Mouse (Mus musculus): ENCODE data around the gene Sorbs2.

Sorbs2 gene

DNA sequence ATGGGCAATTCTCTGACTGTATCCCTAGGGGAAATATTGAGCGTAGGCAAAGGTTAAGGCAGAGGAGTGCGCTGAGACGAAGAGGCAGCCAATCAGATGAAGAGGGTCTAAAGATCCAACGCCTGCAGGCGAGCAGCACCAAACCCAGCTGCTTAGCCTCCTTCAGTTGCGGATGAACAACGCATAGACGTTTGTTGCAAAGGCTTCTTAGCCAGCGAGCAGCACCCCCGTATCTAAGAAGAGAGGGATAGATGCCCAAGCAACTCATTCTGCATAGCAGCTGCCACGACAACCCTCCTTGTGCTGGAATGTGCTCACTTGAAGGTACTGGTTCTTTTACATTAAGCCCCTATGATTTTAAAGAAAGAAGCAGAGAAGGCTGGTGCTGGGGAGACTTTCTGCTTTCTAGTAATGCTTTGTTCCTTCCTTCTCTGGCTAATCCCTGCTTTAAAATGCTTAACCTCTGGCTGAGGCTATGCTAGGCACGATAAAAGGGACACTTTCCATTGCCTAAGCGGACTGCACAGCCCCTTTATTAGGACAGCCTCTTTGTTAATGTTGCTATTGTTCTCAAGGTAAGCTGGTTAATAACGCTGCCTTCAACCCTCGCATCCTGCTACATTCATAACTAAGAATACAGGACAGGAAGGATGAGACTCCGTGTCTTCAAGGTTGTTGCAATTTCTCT, at the start of gene Sorbs2:
Sorbs2 (plus strand) TSS at position 155 of the 688 bp plus-strand sequence.
- DNase-seq, result no peak

DNA sequence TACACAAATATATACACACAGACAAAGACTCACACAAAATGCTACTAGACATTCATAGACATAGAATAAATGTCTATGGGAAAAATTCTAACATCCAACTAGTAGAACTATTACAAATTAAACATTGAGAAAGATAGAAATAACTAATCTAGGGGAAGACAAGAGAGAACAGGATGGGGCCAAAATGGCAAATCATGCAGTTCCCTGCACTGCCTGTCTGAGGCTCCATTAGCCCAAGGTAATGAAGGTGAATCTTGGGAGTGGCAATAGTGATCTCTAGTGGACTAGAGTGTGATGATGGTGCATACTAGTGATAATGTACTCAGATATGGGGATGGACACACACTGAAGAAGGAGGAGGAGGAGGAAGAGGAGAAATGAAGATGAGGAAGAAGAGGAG, 49.7 kb upstream of the Sorbs2 start:
- no peak for DNase-seq

DNA sequence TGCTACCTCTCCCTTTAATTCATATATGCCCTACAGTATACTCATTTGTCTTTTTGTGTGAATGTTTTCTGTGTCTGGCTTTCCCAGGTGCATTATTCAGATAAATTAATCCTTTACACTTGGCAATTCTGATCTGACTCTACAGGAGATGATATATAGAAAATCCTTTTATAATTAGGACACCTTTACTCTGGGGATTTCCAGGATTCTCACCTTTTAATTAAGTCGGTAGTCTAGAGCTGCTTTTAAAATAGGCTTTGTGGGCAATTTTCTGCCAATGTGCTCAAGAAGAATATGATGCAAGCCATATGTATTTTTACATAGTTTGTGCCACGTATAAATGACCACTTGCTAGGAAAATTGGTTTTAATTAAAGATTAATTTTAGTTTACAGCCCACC, 38.6 kb upstream of the Sorbs2 start:
- DNase-seq, result no peak

DNA sequence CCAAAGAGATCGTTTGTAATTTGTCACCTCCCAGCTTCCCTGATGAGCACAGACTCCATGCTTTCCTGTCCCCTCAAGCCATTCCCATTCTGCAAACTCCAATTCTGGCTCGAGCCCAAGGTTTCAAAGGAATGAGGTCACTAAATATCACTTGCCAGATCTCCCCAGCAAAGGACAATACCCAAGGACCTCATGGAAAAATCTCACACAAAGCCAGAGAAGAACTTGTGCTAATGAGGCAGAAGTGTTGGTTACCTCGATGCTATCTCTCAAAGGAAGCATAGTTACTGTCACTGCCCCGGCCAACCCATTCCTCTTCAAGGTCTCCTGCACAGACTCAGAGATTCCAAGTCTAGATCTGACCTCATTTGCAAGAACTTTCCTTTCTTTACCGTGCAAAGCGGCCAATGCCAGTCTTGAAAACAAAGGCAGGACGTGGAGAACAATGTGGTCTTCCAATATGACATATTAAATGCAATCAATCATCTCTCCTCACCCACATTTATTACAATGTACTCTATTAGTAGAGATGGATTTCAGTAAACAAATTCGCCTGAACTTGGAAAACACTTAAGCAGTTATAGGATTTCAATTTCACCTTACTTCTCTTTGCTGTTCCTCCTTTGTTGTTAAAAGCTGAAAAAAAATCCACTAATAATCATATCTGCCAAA, 37.9 kb upstream of the Sorbs2 start:
- DNase-seq, result peak; percentile 89

DNA sequence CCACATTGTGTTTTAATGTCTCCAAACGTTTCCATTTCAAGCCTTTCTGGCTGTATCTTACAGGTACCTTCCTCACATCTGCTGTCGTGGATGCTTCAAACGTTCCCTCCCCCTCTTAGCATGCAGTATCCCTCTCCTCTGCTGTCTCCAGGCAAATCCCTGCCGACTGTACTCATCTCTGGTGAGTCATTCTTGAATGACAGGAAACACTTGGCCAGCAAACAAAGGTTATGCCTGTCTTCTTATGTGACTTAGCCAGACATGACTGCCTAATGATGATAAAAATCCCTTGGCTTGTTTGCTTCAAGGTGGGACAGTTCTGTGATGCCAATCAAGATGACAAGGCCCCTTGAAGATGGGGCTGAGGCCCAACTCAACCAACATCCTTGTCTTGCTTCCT, 26.7 kb upstream of the Sorbs2 start:
- DNase-seq, result no peak

DNA sequence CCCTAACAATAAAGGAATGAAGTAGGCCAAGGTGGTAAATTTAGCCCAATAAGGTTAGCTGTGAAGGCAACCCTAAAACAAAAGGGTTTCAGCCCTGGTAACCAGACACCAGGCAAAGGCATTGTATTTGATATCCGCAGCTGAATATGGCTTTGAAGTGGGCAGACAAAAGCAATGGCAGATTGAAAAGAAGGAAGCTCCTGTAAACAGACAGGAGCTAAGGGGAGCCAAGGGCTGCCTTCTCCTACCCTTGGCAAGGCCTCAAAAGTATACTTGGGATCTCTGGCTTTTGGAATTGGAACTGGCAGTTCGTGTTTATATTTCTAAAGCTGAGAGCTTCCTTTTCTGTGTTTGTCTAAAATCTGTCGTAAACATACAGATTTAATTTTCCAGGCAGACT, 21.3 kb upstream of the Sorbs2 start:
- no peak for DNase-seq

DNA sequence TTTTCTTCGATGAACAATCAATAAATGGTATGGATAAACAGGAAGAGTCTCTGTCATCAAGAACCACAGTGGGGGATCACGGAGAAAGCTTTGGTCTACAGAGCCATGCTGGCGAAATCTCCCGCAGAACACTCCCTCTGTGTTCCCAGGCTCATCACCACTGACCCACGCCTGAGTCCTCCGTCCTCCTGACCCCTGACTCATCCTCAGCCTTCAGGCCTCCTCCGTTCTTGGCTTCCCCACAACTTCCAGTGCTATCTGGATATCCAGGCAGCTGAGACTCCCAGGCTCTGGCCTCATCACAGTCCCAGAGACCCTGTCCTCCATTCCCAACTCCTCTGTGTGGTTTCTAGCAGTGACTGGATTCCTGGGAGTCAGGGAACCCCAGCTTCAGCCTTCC, 3.6 kb upstream of the Sorbs2 start:
- no peak for DNase-seq

DNA sequence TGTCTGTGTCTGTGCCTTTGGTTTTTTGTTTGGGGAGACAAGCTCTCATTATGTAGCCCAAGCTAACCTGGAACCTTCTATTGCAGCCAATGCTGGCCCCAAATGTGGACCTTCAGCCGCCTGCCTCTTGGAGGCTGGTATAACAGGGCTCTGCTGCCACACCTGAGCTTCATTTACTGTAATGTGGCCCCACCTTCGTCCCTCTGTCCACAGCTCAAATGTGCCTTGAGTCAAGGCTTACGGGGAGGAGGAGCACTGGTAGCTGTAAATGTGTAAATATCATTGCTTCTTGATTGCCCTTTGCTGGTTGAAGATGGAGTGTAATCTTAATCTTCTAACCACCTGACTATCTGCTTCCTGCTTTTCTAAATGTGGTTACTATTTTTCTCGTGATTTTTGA, 1.2 kb upstream of the Sorbs2 start:
- no peak for DNase-seq

DNA sequence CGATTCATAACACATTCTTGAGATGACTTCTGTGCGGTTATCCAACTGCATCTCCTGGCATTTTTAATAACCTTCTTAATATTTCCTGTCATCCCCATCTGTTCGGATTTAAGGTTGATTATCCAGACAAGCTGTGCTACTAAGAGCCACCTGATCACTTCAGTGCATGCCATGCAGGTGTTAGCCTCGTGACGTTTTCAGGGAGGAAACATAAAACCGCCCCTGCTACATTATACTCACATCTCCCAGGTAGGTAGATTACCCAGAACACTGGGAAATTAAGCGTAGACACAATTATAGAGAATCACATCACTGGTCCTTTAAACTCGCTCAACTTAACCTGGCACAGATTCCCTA, 333 bp upstream of the Sorbs2 start:
- DNase-seq, result no peak

DNA sequence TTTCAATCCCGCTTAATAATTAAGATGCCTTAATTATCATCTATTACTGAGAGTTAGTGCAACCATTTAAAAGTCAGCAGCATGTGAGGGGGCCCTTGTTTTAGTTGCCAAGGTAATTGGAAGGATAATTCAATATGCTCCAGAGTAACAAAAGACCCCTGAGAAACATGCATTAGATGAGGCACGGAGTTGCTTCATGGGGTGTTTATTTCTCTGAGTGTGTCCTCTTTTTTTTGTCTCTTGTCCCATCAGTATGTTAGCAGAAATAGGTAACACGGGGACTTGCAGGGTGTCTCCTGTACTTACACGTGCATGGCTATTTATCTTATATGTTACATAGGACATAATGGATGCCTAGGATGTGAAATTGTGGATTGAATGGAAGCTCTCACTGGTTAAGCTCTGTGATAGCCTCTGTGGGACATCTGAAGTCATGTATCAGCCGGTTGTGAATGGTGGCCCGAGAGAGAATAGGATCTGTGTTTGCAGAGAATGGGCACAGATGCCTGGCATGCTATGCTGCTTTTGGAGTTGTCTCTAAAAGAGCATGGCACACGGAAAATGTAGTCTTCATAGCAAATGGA, 1.0 kb downstream of the Sorbs2 start:
- DNase-seq, result no peak

DNA sequence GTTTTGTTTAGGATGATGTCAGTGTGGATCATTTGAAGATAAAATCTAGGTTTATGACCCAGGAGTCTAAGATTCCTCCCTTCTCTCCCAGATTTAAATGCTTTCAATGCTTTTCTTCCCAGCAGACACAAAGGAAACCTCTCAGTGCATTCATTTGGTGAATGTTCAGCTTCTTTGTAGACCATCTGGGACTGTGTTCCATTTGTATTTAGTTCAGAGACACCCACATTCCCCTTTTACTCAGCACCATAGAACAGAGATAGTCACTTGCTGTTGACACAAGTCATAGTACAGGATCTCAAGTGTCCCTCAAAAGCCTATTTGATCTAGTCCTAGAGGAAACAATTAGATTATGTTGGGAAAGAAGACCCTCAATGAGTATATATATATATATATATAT, 4.8 kb downstream of the Sorbs2 start:
- no peak for DNase-seq

DNA sequence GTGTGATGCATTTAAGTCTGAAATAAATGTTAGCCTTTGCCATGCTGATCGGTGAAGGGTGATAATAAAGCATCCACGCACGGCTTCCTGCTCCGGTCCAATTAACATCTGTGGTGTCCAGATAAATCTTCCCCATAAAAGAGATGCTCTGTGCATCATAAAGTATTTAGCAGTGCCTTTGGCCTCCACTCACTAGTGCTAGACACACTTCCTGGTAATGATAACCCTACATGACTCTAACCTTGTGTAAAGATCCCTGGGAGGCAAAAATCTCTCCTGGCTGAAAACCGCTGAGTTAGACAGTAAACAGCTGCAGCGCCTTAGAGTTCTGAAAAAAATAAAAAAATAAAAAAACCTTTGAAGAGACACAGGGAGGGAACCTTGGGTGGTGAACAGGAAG, 14.0 kb downstream of the Sorbs2 start:
- DNase-seq, result no peak

DNA sequence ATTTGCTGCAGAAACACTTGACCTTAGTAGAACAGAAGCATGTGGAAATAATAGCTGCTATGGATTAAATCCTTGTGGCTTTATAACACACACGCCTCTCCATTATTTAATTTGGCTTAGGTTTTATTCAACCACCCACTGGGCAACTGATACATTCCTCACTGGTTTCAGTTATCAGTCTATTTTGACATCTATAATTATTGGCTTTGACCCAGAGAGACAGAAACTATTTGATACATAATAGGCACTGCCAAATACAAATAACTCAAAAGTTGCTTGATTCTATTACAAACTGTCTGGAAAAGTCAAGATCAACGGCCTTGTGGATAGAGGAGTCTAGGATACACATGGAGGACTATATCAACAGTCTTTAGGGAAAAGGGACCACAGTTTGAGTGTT, 20.1 kb downstream of the Sorbs2 start:
- DNase-seq, result no peak

DNA sequence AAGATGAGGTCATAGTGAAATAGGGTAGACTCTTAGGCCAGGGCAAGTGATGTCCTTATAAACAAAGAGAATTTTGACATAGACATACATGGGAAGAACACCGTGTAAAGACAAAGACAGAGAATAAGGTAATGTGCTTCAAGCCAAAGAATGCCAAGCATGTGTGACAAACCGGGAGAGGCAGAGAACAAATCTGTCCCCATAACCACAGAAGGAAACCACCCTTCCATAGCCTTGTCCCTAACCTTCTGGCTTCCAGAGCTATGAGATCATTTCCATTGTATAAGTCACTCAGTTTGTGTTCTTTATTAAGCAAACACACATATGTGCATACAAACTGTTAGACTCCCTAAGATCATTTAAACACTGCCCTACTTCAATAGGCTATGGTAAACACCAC, 21.3 kb downstream of the Sorbs2 start:
- DNase-seq, result no peak

DNA sequence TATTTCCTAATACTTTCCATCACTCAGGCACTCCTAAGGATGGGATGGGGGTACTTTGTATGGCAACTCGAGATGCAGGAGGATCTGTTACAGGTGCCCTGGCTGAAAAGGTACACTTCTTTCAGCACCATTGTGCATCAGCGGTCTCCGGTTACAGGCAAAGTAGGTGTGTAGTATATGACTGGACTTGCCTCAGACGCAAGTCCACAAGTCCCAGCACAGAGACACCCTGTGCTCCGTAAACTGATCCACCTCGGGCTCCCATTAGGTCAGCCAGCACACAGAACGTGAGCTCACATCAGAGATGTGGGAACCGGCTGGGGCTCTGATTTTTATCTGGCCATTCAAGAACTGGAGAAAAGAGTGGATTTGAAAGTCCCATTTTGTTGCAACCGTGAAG, 29.0 kb downstream of the Sorbs2 start:
- no peak for DNase-seq

DNA sequence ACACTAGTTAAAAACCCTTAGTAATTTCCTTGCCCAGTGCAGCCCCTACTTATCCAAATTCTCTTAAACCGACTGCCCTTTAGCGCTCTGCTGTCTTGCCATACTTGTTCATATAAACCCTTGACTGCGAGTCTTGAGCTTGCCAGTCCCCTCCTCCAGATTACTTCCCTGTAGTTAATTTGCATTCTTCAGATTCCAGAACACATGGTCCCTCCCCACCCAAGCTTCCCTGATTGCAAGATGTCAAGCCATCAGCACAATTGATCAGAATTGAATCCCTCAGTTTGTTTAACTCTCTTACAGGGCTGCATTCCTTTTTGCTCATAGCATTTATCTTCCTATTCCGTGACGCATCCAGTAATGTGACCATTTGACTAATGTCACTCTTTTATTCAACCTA, 32.9 kb downstream of the Sorbs2 start:
- no peak for DNase-seq

DNA sequence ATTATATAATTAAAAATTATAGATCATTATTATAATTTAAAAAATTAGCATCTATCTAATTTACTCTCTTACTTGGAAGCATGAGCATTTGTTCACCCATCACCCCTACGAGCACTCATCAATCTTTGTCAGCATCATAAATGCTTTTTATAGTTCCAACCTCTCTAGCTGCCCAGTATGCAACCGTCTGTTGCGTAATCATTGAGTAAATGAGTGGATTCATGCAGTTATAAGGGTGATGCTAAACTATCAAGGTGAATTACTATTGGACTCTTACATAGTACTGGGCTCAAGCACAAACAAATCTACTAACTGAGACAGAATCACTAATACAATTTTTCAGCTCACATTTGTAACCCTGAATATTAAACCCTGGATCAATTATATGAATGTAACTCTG, 44.6 kb downstream of the Sorbs2 start:
- DNase-seq, result no peak

DNA sequence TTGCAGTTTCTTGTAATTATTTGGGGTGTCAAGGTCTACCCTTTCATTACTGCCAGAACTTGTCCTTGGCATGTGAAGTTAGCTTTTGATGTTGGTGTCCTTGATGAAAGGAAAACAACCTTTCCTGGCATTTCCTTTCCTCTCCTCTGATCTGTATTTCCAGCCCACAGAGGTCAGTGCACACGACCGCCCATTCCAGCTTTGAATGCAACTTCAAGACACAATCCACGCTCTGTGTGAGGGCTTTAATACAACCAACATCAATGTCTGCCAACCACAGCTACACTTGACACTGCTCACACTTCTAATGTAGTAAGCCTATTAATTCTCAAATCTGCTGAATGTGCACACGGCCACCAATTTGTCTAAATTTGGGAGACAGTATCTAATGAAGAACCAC, 47.0 kb downstream of the Sorbs2 start:
- DNase-seq, result no peak

DNA sequence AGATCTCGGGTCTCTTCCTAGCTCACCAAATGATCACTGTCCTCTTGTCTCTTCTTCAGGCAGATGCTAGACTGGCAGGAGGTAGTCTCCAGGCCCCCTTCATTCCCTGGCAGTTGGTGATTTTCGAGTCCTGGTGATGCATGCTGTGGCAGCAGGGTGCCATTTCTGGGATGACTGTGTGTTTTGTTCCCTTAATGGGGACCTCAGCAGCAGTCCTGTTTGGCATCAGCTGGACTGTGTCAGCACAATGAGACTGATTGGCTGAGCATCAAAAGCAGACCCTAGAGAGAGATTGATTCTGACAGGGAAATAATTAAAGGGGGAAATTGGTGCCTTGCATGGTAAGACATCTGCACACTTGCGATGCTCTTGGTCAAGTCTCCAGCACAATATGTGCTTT, 50.3 kb downstream of the Sorbs2 start:
- DNase-seq, result no peak

DNA sequence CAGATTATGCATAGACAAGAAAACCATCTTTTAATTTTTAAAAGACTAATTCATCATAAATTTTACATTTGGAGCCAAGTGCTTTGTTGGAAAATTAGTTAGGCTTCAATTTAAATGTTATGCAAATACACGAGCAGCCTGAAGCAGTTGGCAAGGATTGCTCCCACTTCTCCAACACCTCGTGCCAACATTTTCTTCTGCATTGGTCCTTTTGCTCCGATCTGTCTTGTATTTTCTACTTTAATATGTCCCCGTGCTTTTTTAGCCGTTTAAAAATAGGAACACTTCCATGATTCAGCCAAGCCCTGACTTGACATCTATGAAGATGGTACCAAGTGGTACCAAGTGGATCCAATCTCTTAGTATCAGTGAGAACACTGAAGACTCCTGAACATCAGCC, 50.8 kb downstream of the Sorbs2 start:
- no peak for DNase-seq

DNA sequence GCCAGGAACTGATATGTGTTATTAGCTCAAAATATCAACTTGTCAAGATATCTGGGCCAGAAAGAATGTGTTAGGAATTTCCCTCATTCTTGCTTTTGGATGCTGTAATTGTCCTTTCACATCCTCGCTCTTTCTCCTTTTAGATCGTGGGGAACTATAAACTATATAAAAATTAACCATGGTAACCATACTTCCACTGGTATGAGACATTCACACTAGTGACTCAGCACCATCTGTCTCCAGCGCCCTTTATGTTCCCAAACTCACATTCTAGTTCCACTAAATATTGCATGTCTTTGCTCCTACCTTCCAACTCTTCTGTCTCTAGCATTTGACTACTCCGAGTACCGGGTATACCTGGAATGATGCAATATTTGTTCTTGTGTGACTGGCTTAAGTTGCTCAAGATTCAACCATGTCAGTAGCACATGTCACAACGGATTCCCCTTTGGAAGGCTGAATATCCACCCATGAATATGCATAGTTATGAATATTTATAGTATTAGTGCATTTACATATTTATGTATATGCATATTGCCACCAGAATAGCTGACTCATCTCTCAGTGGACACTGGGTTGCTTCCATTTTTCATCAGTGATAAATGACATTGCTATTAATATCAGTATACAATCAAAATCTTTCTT, 51.7 kb downstream of the Sorbs2 start:
- no peak for DNase-seq

DNA sequence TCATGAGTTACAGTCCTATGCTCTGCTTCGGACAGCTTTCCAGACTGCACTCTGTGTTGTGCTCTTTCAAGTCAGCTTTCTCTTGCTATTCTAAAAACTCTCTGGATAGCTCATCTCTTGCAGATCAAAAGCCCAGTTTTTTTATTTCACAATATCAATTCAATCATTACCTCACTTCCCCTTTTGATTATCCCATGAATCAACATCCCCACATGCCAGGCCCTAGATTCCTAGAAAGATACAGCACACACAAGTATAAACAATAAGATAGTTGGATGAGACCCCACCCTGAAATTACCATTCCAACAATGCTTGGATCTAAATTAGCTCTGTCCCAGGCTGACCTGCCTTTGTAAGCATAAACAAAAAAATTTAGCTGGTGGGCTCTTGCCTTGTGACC, 57.6 kb downstream of the Sorbs2 start:
- no peak for DNase-seq

DNA sequence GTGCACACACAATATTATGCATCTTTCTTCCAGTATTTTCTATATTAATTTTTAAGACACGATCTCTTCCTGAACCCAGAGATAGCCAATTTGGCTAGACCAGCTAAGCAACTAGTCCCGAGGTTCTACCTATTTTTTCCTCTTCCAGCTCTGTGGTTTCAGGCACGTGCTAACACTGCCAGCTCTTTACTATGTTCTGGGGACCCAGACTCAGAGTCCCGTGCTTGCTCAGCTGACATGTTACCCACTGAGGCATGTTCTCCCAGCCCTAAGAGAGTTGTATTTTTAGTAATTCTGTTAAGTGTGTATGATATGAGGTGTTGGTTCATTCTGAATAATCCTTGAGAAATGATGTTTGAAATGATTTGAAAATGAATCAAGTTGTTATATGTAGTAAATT, 62.5 kb downstream of the Sorbs2 start:
- DNase-seq, result peak; percentile 86

Measured in heart, adult 11 months (tissue).